ENCODE assay signal across 8 mouse cellular contexts in genomic region chr10:77353031-77353745, GRCm38 (mm10).
DNase-seq lines count a peak whose midpoint lies in the region; ATAC-seq and TF ChIP-seq lines count a peak whose summit lies in the region.

No protein-coding gene starts in this region.

- H3K4me1 ChIP-seq in ES-E14 (ENCODE audit: control insufficient read depth in 2 of 2, insufficient read depth in 2 of 2, low read length in 2 of 2, poor library complexity in 1 of 2): no peaks in the 10 kb centered on the region
- H3K4me1 ChIP-seq in forebrain, embryonic 14.5 days (ENCODE audit: control insufficient read depth, insufficient read depth, low read length): no peaks in the 10 kb centered on the region
- no peaks in the 10 kb centered on the region for H3K4me1 ChIP-seq in lung, embryonic 15.5 days

- no peak overlapping the region for H3K27ac ChIP-seq in ES-E14 (ENCODE audit: insufficient read depth, low read depth, low read length, poor library complexity, severe bottlenecking)
- H3K27ac ChIP-seq in forebrain, embryonic 14.5 days (ENCODE audit: low read depth, low read length): no peak overlapping the region
- H3K27ac ChIP-seq in layer of hippocampus, adult 2 months: no peak overlapping the region
- H3K27ac ChIP-seq in lung, embryonic 15.5 days: no peak overlapping the region

- H3K4me3 ChIP-seq in ES-E14 (ENCODE audit: insufficient read depth in 1 of 2, low read depth in 1 of 2, low read length in 2 of 2, poor library complexity in 1 of 2, severe bottlenecking in 1 of 2): no peak overlapping the region
- no peak overlapping the region for H3K4me3 ChIP-seq in forebrain, embryonic 14.5 days (ENCODE audit: low read depth, low read length)
- no peak overlapping the region for H3K4me3 ChIP-seq in layer of hippocampus, adult 2 months
- H3K4me3 ChIP-seq in lung, embryonic 15.5 days: no peak overlapping the region

- ATAC-seq in forebrain, embryonic 14.5 days: peak; percentile 80
- ATAC-seq in lung, embryonic 15.5 days (ENCODE audit: borderline replicate concordance, extremely low read depth, low FRiP score, low TSS enrichment): peak; percentile 65; the same call in 1 of the 2 replicates

- intact Hi-C loops in heart, postnatal 36 days (cut with DNase I): loop anchor here (1.0 to 2.0 kb wide), 2 partner anchors 70 to 222 kb away; no protein-coding TSS in a partner anchor

- H3K4me2 ChIP-seq in forebrain, embryonic 14.5 days (ENCODE audit: low read length): no peak overlapping the region
- H3K4me2 ChIP-seq in lung, embryonic 15.5 days: no peak overlapping the region

- 85% methylated on average over 6 of the region's 6 CpGs for WGBS in forebrain, embryonic 14.5 days
- 76% methylated on average over 6 of the region's 6 CpGs for WGBS in lung, embryonic 15.5 days

- no peak overlapping the region for H3K9ac ChIP-seq in ES-E14 (ENCODE audit: insufficient read depth, low read depth, low read length, poor library complexity, severe bottlenecking)
- no peak overlapping the region for H3K9ac ChIP-seq in forebrain, embryonic 14.5 days (ENCODE audit: low read length)
- no peak overlapping the region for H3K9ac ChIP-seq in lung, embryonic 15.5 days

- no peaks in the 10 kb centered on the region for H3K9me3 ChIP-seq in ES-E14 (ENCODE audit: control insufficient read depth, insufficient read depth, low read depth, low read length)
- H3K9me3 ChIP-seq in forebrain, embryonic 14.5 days (replicated peaks; ENCODE audit: control insufficient read depth, low read length): no peaks in the 10 kb centered on the region
- no peaks in the 10 kb centered on the region for H3K9me3 ChIP-seq in lung, embryonic 15.5 days

- no peaks in the 10 kb centered on the region for H3K36me3 ChIP-seq in ES-E14 (ENCODE audit: control insufficient read depth, insufficient read depth, low read length, poor library complexity, severe bottlenecking)
- no peaks in the 10 kb centered on the region for H3K36me3 ChIP-seq in forebrain, embryonic 14.5 days (ENCODE audit: control insufficient read depth, insufficient read depth, low read length)
- H3K36me3 ChIP-seq in lung, embryonic 15.5 days: 0 out of 2 replicates have a peak, but pooled peaks cover 3% of the 10 kb centered on the region

- no peaks in the 10 kb centered on the region for H3K27me3 ChIP-seq in forebrain, embryonic 14.5 days (replicated peaks; ENCODE audit: control insufficient read depth, insufficient read depth, low read length)
- H3K27me3 ChIP-seq in lung, embryonic 15.5 days: no peaks in the 10 kb centered on the region

- in situ Hi-C loops in ES-E14 (cut with MboI; ENCODE audit: low sequenced_read_pairs in 2 of 2, unreplicated experiment in 2 of 2): no loop called here

- DNase-seq in ES-E14 (ENCODE audit: low read depth, low spot score): peak; percentile 47
- DNase-seq in cerebellum, adult 11 months: peak; percentile 85
- DNase-seq in forebrain, embryonic 14.5 days (ENCODE audit: low spot score): peak; percentile 86
- DNase-seq in heart, postnatal 36 days: peak; percentile 73
- peak; percentile 87 to 88 for DNase-seq in layer of hippocampus, adult 2 months (ENCODE audit: low spot score in 2 of 2)
- DNase-seq in ovary, postnatal 36 days (ENCODE audit: low spot score): peak; percentile 76
- DNase-seq in thymus, postnatal 14 days: peak; percentile 74

- peak; percentile 93 for TF ChIP-seq CTCF in layer of hippocampus, adult 2 months (conservative IDR thresholded peaks at IDR 0.05)

TF ChIP-seq in ES-E14, 5 proteins besides CTCF, POLR2A, EP300 and RAD21:
- TF ChIP-seq ZC3H11A (IDR thresholded peaks at IDR 0.05; ENCODE audit: borderline replicate concordance, low read depth, low read length) (peak; percentile 56; the same call in 1 of the 2 replicates), HCFC1 (IDR thresholded peaks at IDR 0.05; ENCODE audit: borderline replicate concordance, insufficient read depth, low read length) (no peak), CHD2 (IDR thresholded peaks at IDR 0.05; ENCODE audit: low read depth, low read length) (no peak), MAFK (IDR thresholded peaks at IDR 0.05; ENCODE audit: insufficient read depth, low read depth, low read length) (no peak)
